Mouse (Mus musculus) right cerebral cortex, postnatal 14 days (tissue): ENCODE data around the gene Asb5.
A peak's percentile ranks its signal among the peaks of the same experiment; 100 is the strongest.
"Not testable (repeated sequence)": the region's sequence is repeated elsewhere in the genome, so short reads cannot be mapped to it uniquely, and the experiment has no call there.

ENCODE experiments used
- DNase-seq: peaks from one replicate; pipeline ENCODE4 v3.0.0; 2022

The Asb5 gene

DNA sequence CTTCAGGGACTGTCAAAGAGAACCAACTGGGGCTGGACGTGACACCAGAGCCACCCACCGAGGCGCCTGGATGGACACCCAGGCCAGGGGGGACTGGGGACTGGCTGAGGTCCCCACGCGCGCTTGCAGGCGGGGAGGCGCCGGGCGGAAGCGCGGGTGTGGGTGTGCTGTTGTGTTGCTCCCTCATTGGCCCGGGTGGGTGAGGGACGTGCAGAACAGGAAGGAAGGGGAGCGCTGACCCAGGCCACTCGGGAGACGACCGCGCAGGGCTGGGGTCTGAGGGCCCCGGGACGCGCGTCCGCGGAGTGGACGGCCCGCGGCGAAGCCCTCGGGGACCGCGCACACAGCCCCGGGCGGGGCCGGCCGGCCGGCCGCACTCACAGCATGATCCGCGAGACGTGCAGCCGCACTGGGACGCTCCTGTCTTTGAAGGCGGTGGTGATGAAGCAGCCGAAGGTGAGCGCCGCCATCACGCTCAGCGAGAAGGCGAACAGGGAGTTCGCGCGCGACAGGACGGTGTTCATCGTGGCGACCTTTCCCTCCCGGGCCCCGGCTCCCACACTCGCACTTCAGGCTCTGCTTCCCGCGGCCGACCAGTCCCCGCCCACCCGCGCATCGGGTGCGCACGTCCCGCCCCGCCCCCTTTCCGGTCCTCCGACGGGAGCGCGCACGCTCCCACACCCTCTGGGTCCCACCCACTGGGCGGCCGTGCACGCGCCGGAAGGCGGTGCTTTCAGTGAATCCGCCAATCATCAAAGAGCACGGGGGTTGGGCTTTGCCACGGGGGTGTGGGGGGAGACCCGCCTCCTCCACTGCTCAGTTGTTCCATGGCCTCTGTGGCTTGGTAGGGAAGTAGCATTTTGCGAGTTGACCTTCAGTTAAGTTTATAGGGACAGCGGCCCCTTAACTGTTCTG is at the start of gene Asb5, which contains the start of gene Spcs3:
Gene Asb5, plus strand, starts transcription at position 199 of the 915 bp plus-strand sequence.
Gene Spcs3, minus strand, starts transcription at position 617 of the 915 bp plus-strand sequence.
- peak; percentile 97 for DNase-seq

DNA sequence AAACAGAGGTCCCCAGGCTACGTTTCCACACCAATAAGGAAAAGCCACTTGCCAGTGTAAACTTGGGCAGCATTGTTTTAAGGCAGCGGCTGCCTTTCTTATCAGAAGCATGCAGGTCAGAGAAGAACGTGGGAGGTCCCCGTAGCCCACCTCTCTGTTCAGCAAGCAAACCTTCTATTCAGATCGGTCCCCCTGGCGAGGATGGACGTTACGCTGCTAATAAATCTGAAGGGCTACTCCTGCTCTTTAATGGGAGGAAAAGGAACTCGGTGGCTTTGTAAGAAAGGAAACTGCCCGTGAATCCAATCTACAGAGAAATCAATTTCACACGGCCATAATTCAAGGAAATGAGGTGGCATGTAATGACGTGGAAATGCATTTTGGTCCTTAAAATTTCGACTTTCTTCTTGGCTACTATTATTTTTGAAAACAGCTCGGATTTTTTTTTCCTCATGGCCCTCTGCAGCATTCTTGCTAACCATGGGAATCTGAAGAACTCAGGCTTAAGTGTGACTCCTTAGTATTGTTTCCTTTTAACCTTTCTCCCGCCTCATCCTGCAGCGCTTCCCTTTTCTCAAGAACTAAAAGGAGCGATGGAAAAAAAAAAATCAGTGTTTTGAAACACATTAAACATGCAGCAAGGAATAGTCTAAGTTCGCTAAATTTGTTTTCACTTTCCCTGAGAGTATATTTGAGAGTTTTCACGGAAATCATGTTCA is 42.7 kb upstream of the Asb5 start:
- DNase-seq = no peak

DNA sequence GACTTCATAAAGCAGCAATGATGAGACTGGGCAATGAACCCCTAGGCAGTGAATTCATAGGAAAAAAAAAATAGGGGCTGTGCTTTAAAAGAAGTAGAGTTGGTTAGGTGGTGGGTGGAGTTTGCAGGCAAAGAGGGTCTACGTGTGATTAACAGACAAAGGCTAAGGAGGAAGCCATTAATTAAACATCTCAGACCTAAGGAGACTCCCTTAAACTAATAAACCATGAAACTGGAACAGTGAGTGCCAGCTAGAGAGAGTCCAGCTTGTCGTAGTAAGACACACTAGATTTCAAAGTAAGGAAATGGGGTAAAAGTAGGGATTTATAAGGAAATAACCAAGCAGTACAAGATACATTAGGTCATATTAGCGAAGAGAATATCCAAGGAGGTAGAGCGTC is 40.9 kb upstream of the Asb5 start:
- no peak for DNase-seq

DNA sequence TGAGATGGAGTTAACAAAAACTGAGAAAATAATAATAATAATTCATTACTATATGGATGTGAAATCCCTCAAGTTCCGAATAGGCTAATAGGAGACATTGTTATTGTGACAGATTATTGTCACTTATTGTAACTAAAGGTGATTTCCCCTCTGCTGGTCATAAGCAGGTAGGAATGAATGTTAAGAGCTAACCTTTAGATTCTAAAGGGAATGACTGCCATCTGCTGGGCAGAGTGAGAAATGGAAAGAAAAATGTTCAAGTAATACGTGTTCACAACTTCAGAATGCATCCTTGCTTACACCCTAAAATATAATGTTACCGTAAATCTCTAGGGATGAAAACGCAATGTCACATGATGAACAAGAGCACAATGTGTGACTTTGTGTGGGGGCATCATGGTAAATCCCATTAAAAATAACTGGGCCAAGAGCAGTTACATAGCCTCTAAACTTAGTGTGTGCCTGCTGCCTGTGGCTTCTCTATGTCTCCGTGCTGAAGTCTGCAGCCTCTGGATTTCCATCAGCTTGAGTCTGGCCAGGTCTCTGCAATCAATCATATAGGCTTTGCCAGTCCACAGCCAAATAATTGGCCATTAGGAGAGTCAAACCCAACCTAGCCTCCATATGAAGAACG is 38.2 kb upstream of the Asb5 start:
- peak; percentile 35 for DNase-seq

DNA sequence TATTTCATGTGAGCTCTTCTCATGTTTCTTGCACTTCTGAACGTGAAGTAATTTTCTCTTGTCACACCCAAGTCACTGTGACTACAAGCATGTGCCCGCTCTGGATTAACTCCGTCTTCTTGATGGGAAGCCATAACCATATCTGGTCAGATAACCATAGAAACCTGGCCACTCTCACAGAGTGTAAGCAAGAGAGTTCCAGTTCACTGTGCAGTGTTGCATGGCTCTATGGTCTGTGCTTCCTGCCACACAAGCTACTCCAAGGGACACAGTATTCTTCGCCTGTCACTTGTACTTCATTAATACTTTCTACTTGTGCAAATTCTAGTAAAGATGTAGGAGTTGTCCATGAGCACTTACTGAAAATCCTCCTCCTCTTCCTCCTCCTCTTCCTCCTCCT is 37.4 kb upstream of the Asb5 start:
- no peak for DNase-seq

DNA sequence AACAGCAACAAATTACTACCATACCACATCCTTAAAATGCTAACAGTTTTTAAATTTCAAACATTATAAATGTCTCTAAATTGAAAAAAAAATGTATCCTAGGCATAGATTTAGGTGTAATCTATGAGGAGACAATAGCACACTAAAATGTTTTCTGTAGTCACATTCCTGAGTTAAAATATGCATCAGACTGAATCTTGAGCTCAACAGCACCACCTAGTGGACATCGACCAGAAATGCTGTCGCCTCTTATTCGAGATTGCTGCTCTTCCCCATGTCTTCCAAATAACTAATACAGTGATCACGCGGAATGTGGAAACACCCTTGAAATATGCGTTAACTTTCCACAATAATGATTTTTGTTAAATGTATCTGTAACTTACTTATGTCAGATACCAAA is 36.3 kb upstream of the Asb5 start:
- peak; percentile 38 for DNase-seq

DNA sequence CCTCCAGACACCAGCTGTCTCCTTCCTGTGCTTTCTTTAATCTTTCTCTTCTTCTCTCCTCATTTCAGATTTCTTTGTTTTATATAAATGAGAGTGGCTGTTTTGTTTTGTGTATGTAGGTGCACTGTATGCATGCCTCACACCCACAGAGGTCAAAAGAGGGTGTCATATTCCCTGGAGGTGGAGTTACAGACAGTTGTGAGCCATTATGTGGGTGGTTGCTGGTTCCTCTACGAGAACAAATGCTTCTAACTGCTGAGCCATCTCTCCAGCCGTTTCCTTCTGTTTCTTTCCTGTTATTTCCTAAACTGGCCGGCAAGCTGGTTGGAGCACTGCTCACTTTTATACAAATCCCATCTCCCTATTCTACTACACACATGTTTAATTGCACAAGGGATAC is 35.5 kb upstream of the Asb5 start:
- DNase-seq = no peak

DNA sequence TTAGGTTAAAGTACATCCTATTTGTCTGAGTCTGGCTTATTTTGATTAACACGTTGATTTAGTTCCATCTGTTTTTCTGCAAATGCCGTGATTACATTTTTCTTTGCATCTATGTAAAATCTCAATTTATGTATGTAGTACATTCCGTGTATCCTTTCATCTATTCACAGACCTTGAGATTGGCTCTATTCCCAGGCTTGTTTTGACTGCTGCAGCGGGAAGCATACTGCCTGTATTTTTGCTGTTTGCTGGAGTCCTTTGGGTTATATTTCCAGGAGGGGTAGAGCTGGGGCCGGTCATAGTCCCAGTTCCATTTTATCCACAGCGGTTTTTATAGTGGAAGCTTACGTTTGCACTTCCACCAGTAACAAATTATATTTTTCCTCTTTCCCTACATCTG is 26.3 kb upstream of the Asb5 start:
- no peak for DNase-seq

DNA sequence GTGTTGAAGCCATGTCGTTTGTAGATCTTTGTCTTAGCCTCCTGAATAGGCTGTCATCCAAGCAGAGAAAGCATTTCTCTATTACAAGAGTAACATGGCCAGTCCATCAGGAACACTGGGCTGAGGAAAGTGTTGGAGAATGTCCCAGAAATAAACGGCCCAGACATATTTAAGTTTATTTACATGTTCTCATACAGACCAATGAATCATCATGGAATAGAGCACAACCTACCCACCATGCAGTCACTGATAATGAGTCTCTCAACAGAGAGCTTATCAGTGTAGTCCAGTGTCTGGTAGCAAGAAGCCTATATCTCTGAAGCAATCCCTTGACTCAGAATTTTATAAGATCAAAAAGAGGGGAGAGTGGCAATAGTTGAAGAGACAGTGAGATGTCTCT is 24.3 kb upstream of the Asb5 start:
- DNase-seq = no peak

DNA sequence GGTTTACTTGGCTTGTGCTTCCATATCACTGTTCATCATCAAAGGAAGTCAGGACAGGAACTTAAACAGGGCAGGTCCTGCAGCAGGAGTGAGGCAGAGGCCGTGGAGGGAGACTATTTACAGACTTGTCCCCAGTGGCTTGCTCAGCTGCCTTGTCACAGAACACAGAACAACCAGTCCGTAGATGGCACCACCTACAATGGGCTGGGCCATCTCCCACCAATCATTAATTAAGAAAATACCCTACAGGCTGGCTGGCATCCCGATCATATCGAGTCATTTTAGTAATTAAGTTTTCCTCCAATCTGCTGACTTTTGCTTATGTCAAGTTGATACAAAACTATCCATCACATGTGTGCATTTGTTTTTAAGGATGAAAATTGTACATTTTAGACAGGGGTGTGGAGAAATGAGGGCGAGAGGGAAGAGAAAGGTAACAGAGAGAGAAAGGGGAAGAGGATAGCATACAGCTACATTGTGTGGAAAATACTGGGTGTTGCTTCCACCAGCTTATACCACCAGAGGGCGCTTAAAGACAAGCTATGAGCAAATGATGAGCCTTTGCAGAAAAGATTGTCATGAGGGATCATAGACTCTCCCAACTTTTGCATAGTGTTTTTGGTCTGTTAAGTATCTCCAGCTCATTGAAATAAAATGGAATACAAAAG is 21.8 kb upstream of the Asb5 start:
- DNase-seq = peak; percentile 80

DNA sequence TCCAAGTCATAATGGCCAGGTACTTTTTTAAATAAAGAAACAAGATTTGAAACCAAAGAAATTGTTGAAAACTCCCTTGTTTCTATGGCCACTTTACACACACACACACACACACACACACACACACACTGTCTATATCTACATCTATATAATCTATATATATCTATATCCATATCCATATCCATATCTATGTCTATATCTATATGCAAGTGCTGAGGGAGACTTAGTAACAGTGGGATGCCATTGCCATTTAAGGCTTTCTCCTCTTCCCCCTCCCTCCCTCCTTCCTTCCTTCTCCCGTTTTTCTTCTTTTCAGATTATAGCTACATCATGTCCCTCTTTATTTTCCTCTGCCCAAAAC is 21.3 kb upstream of the Asb5 start:
- no peak for DNase-seq

DNA sequence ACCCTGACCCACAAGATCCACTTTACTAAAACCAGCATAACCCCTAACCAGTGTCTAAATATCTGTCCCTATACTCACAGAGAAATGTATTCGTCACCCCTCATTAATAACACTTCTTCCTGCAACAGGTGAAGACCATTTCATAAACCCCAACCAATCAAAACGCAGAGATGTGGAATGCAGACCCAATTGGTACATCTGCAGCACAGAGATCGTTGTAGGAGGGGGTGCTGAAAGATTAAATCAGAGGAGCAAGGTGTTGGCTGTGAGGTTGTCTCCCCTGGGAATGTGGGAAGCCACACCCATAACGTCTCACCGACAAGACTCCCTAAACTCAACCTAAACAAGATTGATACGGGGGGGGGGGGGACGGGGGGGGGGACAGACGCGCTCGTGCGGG is 20.6 kb upstream of the Asb5 start:
- DNase-seq = no peak

DNA sequence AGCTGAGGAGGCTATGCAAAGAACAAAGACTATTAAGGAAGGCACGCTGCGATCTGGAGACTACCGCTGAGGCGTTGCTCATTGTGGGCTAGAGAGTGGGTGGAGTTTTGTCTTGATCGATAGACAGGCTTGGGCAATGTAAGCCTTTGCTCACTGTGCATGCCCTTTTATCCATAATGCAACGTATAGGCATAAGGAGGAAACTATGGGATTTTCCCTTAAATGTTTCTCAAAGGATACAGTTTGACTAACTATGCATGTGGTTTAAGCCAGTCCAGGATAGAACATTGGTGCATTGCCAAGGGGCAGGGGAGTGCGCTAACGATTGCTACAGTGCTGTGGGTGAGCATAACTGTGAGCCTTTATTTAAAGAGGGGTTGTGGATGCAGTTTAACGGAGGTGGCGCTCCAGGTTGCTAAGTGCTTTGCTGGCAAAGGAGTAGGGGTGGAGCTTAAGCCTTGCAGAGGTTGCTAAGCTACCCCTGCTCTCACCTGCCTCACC is 20.1 kb upstream of the Asb5 start:
- peak; percentile 34 for DNase-seq

DNA sequence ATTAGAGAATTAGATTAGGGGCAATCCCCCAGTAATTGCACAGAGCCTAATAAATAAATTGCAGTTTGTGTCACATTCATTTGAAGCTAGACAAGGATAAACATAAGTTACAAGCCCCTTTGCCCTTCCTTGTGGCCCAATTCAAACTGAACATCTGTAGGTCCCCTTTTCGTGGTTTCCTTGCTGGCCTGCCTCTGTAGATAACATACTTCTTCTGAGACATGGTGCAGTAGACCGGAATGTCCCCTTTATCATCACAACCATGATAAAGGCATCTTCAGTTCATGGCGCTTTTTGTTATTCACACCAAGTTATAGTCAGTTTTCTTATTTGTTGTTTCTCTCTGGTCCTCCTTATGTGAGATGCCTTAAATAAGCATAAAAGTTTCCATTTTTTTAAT is 17.6 kb upstream of the Asb5 start:
- no peak for DNase-seq

DNA sequence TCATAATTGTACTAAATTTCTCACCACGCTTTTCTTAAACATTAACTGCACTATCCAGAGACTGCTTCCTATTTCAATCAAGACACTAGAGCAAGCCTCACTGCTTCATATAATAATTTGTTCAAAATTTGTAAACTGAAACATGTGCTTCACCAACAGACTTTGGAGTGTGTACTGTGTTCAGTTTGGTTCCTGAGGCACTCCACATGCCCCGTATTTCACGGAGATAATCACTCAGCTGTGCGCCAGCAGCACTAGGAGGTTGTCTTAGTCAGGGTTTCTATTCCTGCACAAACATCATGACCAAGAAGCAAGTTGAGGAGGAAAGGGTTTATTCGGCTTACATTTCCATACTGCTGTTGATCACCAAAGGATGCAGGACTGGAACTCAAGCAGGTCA is 17.2 kb upstream of the Asb5 start:
- DNase-seq = not testable (repeated sequence)

DNA sequence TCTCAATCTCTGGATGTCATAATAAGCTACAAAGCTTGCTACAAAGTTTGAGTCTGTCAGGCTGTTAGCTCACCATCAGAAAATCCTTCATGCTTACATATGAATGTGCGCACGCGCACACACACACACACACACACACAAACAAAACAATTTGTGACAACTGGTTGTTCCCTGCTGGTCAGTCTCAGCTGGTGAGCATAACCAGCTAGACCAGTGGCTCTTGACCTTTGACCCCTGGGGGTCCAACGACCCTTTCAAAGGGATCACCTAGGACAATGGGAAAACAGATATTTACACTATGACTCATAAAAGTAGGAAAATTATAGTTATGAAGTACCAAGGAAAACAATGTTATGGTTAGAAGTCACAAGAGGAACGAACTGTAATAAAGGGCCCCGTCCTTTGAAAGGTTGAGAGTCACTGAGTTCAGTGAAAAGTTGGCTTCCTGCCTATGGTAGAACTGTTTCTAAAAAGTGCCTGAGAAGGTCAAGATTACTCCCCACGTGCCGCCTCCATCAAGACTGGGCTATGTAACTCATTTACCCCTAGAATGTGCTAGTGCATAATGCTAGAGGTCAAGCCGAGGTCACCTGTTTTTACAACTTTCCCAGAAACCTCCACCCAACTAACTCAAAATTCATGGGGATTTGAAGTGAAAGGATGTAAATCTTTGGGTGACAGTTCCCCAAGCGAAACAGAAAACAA is 10.5 kb upstream of the Asb5 start:
- no peak for DNase-seq

DNA sequence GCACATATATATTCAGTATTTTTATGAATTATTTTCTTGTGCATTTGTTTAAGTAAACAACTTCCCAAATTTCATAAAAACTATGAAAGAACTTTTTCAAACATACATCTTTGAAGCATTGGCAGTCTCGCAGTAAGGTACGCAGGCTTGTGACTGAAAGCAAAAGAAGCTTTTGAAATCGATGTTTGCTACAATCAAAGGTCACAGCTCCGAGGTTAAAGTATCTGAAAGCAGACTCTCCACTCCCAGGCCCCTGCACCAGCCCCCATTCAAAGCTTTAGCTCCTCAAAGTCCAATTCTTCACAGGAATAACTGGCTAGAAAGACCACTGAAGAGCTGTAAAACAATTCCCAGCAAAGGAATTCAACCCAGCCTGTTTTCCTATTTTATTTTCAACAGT is 8.9 kb upstream of the Asb5 start:
- DNase-seq = no peak

DNA sequence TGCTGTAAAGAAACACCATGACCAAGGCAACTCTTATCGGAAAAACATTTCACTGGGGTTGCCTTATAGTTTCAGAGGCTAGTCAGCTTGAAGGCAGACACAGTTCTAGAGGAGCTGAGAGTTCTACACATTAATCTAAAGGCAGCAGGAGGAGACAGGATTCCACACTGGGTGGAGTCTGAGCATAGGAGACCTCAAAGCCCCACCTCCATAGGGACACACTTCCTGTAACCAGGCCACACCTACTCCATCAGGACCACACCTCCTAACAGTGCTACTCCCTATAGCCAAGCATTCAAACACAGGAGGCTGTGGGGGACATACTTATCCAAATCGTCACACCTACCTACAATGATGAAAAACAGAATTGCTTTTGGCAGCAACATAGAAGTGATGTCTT is 3.8 kb upstream of the Asb5 start:
- DNase-seq = no peak

DNA sequence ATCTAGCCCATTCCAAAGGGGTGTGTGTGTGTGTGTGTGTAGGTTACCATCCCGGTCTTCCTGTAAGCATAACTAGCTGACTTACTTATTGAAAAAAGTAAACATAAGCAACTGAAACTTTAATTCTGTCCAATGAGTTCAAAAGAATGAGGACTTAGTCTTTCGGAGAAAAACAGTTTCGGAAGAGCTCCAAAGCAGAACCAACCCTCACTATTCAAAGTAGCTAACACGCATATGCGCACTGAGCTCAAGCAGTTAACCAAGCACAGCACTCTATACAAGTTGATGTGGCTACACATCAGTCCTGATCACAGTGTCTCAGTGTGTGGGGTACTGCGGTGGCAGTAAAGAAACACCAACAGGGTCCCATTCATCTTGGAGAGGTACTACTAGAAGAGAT is 2.7 kb upstream of the Asb5 start:
- DNase-seq = no peak

DNA sequence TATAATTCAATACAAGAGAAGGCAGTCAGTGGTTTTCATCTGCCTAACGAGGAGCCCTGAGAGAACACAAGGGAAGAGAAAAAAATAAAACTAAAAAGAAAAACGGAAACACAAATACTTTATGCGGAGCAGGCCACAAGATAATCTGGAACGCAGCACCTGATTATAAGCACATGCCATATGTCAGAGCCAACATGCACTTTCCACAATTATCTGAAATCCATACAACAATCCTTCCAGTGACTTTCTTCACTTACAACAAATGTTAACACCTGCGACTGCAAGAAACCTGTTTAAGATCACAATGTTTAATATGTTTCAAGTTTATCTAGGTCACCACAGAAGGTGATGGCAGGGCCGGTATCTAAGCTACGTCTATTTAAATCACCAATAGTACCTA is 809 bp upstream of the Asb5 start:
- DNase-seq = no peak

DNA sequence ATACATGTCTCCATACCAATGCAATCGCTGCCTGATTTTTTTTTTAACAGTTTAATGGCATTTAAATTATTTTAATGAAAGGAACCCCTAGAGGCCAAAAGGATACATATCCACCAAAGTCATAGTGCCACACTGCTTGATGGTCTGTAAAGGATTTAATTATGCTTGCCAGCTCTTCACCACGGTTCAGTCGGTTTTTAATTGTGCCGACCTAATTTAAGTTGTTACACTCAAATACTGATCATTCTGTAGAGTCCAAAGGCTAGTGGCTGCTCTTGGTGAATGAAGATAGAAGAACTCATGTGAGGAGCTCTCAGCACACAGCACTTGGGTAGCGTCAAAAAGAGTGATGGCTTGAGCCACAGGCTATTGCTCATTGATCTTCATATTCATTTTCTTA is 5.8 kb downstream of the Asb5 start:
- no peak for DNase-seq

DNA sequence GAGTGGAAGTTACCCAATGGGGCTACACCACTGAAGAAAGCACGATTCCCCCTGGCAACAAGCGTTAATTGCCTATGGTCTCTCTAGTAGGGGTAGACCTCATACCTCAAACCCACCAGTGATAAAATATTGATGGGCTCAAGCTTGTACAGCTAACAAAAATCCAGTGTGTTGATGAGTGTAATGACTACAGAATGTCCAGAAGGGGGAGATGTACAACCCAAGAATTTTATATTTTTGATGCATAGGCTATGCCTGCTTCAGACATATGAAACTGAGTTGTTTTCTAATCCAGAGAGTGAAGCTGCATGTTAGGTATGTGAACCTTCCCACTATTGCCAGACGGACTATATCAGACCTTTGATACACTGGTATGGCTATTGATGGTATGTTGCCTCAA is 7.9 kb downstream of the Asb5 start:
- no peak for DNase-seq

DNA sequence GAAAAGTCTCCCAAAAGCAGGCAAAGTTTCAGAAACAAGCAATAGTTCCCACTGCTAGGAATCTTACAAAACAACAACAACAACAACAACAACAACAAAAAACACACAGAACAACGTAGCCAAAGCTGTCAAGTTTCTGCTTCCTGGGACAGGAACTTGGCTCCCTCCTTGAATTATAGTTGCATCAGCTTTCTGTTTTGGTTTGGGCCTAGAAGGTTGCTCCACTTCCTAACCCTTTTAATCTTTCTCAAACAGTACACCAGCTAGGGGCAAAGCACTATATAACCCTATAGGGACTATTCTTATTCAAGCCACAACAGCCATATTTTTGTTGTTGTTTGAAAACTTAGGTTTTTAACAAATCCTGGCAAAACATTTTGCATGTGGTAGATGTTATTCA is 12.0 kb downstream of the Asb5 start:
- no peak for DNase-seq
